In genomic region chr10:72099156-72099812, GRCm38 (mm10) we compare ENCODE assay signal across 11 mouse cellular contexts.
DNase-seq lines count a peak whose midpoint lies in the region; ATAC-seq and TF ChIP-seq lines count a peak whose summit lies in the region.
"Had no signal": no experiment of that assay in that cellular context is flagged by ENCODE, and none has a peak within 500 bp of the region (broad histone marks: within the 10 kb centered on the region; RNA-seq: fewer than 3 reads in every experiment).

No protein-coding gene starts in this region.

- H3K9ac ChIP-seq in midbrain, embryonic 12.5 days (replicated peaks) = no peak overlapping the region
- no peak overlapping the region for H3K9ac ChIP-seq in midbrain, embryonic 16.5 days (ENCODE audit: low read depth, low read length)
- H3K9ac ChIP-seq in stomach, postnatal 0 days (ENCODE audit: low read length) = no peak overlapping the region
- H3K9ac ChIP-seq in intestine, postnatal 0 days (ENCODE audit: low read depth, low read length) = no peak overlapping the region
- H3K9ac ChIP-seq: liver, embryonic 13.5 days had no signal

- no peak for ATAC-seq in cerebellum, adult (ENCODE audit: insufficient number of reproducible peaks, low FRiP score, low TSS enrichment)
- peak; percentile 32; the same call in 1 of the 2 replicates for ATAC-seq in midbrain, embryonic 12.5 days (ENCODE audit: low FRiP score, low read depth)
- ATAC-seq in midbrain, embryonic 16.5 days = no peak
- no peak for ATAC-seq in stomach, postnatal 0 days (ENCODE audit: low FRiP score, low TSS enrichment)
- ATAC-seq in intestine, postnatal 0 days = no peak

- H3K4me3 ChIP-seq in midbrain, embryonic 12.5 days = no peak overlapping the region
- H3K4me3 ChIP-seq in midbrain, embryonic 16.5 days (ENCODE audit: low read depth, low read length) = no peak overlapping the region
- no peak overlapping the region for H3K4me3 ChIP-seq in stomach, postnatal 0 days (ENCODE audit: low read depth, low read length)
- no peak overlapping the region for H3K4me3 ChIP-seq in intestine, postnatal 0 days (ENCODE audit: low read depth, low read length)
- H3K4me3 ChIP-seq: liver, embryonic 13.5 days had no signal

- TF ChIP-seq CTCF in stomach, postnatal 0 days (IDR thresholded peaks at IDR 0.05; ENCODE audit: low read depth) = no peak
- no peak for TF ChIP-seq CTCF in intestine, postnatal 0 days (IDR thresholded peaks at IDR 0.05; ENCODE audit: low read depth)

- no peak overlapping the region for H3K4me2 ChIP-seq in midbrain, embryonic 12.5 days (replicated peaks)
- H3K4me2 ChIP-seq in midbrain, embryonic 16.5 days (ENCODE audit: low read length) = no peak overlapping the region
- H3K4me2 ChIP-seq in stomach, postnatal 0 days (replicated peaks; ENCODE audit: low read depth) = no peak overlapping the region
- H3K4me2 ChIP-seq in intestine, postnatal 0 days (replicated peaks; ENCODE audit: low read depth) = no peak overlapping the region
- H3K4me2 ChIP-seq: liver, embryonic 13.5 days had no signal

- H3K27me3 ChIP-seq in midbrain, embryonic 12.5 days = no peaks in the 10 kb centered on the region
- no peaks in the 10 kb centered on the region for H3K27me3 ChIP-seq in midbrain, embryonic 16.5 days (ENCODE audit: control insufficient read depth, insufficient read depth, low read depth, low read length)
- H3K27me3 ChIP-seq in stomach, postnatal 0 days (ENCODE audit: control insufficient read depth, insufficient read depth, low read length) = no peaks in the 10 kb centered on the region
- H3K27me3 ChIP-seq in intestine, postnatal 0 days (replicated peaks; ENCODE audit: control insufficient read depth, insufficient read depth, low read length) = no peaks in the 10 kb centered on the region
- H3K27me3 ChIP-seq: liver, embryonic 13.5 days had no signal

- H3K4me1 ChIP-seq in midbrain, embryonic 12.5 days = no peaks in the 10 kb centered on the region
- no peaks in the 10 kb centered on the region for H3K4me1 ChIP-seq in midbrain, embryonic 16.5 days (ENCODE audit: control insufficient read depth, insufficient read depth, low read length)
- no peaks in the 10 kb centered on the region for H3K4me1 ChIP-seq in stomach, postnatal 0 days (replicated peaks; ENCODE audit: control insufficient read depth, insufficient read depth)
- no peaks in the 10 kb centered on the region for H3K4me1 ChIP-seq in intestine, postnatal 0 days (replicated peaks; ENCODE audit: control insufficient read depth, insufficient read depth, low read length)
- H3K4me1 ChIP-seq: liver, embryonic 13.5 days had no signal

- no peak for TF ChIP-seq EP300 in stomach, postnatal 0 days (optimal IDR thresholded peaks at IDR 0.05)

- H3K27ac ChIP-seq in midbrain, embryonic 12.5 days (replicated peaks) = no peak overlapping the region
- no peak overlapping the region for H3K27ac ChIP-seq in midbrain, embryonic 16.5 days (ENCODE audit: low read length)
- H3K27ac ChIP-seq in stomach, postnatal 0 days (replicated peaks) = no peak overlapping the region
- H3K27ac ChIP-seq in intestine, postnatal 0 days (ENCODE audit: low read depth, low read length) = no peak overlapping the region
- H3K27ac ChIP-seq: liver, embryonic 13.5 days had no signal

- DNase-seq in cerebellum, postnatal 10 days = peak; percentile 85 to 89
- peak; percentile 2 to 3 for DNase-seq in kidney, postnatal 4 days
- DNase-seq in right cerebral cortex, postnatal 14 days = peak; percentile 5
- DNase-seq in stomach, postnatal 0 days (ENCODE audit: low spot score) = no peak
- DNase-seq: B cell, adult 2 months; heart, postnatal 4 days; liver, embryonic 13.5 days had no signal

- H3K9me3 ChIP-seq in midbrain, embryonic 12.5 days = no peaks in the 10 kb centered on the region
- no peaks in the 10 kb centered on the region for H3K9me3 ChIP-seq in midbrain, embryonic 16.5 days (replicated peaks; ENCODE audit: control insufficient read depth, low read length, poor library complexity, severe bottlenecking)
- no peaks in the 10 kb centered on the region for H3K9me3 ChIP-seq in stomach, postnatal 0 days (ENCODE audit: control insufficient read depth, low read length)
- H3K9me3 ChIP-seq in intestine, postnatal 0 days (ENCODE audit: control insufficient read depth) = no peaks in the 10 kb centered on the region

- H3K36me3 ChIP-seq in midbrain, embryonic 12.5 days = no peaks in the 10 kb centered on the region
- no peaks in the 10 kb centered on the region for H3K36me3 ChIP-seq in midbrain, embryonic 16.5 days (ENCODE audit: control insufficient read depth, insufficient read depth, low read length)
- no peaks in the 10 kb centered on the region for H3K36me3 ChIP-seq in stomach, postnatal 0 days (ENCODE audit: control insufficient read depth, insufficient read depth, low read length)
- no peaks in the 10 kb centered on the region for H3K36me3 ChIP-seq in intestine, postnatal 0 days (ENCODE audit: control insufficient read depth, insufficient read depth)
- H3K36me3 ChIP-seq: liver, embryonic 13.5 days had no signal

- WGBS in midbrain, embryonic 12.5 days = 87% methylated on average over 2 of the region's 2 CpGs
- WGBS in midbrain, embryonic 16.5 days = 51% methylated on average over 2 of the region's 2 CpGs
- 52% methylated on average over 2 of the region's 2 CpGs for WGBS in stomach, postnatal 0 days
- 67% methylated on average over 2 of the region's 2 CpGs for WGBS in intestine, postnatal 0 days
